Mouse (Mus musculus): ENCODE results near the gene Kirrel3. TPM values are rescaled to one million over a fixed set of nuclear protein-coding genes. Genes with fewer than 3 reads are reported as not detected.

Kirrel3 gene
- polyA plus RNA-seq, 1 experiment from 2014 or later = 6.9 TPM

DNA sequence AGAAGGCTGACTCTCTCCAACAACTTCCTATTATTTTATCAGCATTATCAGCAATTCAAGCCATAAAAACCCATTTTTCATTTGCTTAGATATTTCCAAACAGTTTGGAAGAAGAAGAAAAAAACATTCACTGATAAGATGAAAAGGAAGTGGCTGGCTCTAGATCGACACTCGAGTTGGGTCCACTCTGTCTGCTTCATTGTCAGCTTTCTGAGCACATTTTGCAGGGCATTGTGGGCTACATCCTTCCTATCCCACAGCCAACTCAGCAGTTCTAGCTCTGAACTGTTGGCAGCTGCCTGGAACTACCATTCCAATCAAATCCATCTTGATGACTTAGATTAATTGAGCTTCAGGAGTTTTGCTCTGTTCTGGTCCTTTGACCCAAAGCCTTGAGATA is 40.0 kb downstream of the Kirrel3 start:
- ATAC-seq (ENCODE audit: low read depth) = no peak
- Histone ChIP-seq H3K9me3 (ENCODE audit: control insufficient read depth, low read length) (no peaks in the 10 kb centered on the region), H3K4me3 (ENCODE audit: low read depth, low read length) (no peak overlapping the region), H3K27ac (replicated peaks; ENCODE audit: low read depth, low read length) (no peak overlapping the region), H3K4me2 (ENCODE audit: low read depth, low read length) (no peak overlapping the region), H3K4me1 (ENCODE audit: control insufficient read depth, insufficient read depth, low read length) (no peaks in the 10 kb centered on the region), H3K36me3 (ENCODE audit: control insufficient read depth, insufficient read depth, low read length) (no peaks in the 10 kb centered on the region), H3K27me3 (replicated peaks; ENCODE audit: control insufficient read depth, insufficient read depth, low read length) (no peaks in the 10 kb centered on the region), H3K9ac (ENCODE audit: low read depth, low read length) (no peak overlapping the region)
- no peak for DNase-seq (ENCODE audit: low spot score)
- 72% methylated on average over 2 of the region's 2 CpGs for WGBS

DNA sequence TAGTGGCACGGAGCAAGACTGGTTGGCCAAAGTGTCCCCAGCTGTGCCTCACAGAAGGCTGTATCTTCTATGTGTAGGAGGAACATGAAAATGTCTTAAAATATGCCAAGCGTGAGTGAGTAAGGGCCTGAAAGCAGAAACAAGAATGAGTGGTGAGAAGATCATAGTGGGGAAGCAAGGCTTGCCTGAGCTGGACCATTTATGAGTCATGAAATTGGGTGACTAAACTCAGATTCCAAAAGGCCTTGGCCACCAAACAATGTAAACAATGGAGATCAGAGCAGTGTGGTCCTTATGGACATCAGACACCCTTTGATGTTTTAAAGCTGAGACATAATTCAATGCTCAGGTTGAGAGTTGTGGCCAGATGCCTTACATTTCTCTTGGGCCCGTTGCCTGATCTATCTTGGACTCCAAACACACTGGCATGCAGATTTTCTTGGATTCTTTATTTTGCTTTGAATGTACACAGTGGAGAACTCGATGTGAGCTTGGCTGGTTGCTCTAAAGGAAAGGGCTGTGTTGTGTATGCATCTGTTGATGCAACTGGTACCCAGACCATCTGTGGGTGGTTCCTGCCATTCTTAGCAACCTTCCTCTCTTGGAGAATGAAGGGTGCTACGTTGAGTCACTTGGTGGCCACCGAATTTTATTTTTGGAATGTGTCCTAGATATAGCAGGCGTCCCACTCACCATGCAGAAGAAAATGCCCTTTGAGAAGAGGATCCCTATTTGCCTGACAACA is 53.1 kb downstream of the Kirrel3 start:
- Histone ChIP-seq H3K9ac (ENCODE audit: low read depth, low read length) (no peak overlapping the region), H3K4me3 (ENCODE audit: low read depth, low read length) (no peak overlapping the region), H3K4me1 (ENCODE audit: control insufficient read depth, insufficient read depth, low read length) (no peaks in the 10 kb centered on the region), H3K27me3 (replicated peaks; ENCODE audit: control insufficient read depth, insufficient read depth, low read length) (0 out of 2 replicates have a peak, but pooled peaks cover 4% of the 10 kb centered on the region), H3K36me3 (ENCODE audit: control insufficient read depth, insufficient read depth, low read length) (no peaks in the 10 kb centered on the region), H3K27ac (replicated peaks; ENCODE audit: low read depth, low read length) (no peak overlapping the region), H3K4me2 (ENCODE audit: low read depth, low read length) (no peak overlapping the region), H3K9me3 (ENCODE audit: control insufficient read depth, low read length) (no peaks in the 10 kb centered on the region)
- no peak for ATAC-seq (ENCODE audit: low read depth)
- no peak for DNase-seq (ENCODE audit: low spot score)
- 75% methylated on average over 7 of the region's 7 CpGs for WGBS

DNA sequence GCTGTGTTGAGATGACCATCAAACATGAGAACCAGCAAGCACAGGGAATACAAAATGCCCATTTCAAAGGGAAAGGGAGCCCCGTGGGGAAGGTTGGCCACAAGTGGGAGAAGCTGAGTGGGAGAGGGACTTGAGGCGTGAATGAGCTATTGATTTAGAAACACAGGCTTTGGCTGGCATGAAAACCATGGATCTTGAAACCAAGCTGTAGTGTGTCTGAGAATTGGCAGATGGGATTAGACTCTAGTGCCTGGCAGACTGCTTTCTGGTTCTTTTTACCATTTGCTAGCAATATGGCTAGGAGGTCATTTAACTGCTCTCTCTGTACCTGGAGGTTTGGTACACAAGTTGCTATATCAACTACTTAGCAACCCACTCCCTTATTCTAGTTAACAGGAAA is 56.2 kb downstream of the Kirrel3 start:
- 88% methylated on average over 2 of the region's 2 CpGs for WGBS
- DNase-seq (ENCODE audit: low spot score) (no peak), ATAC-seq (ENCODE audit: low read depth) (no peak)
- Histone ChIP-seq H3K9me3 (ENCODE audit: control insufficient read depth, low read length) (no peaks in the 10 kb centered on the region), H3K27ac (replicated peaks; ENCODE audit: low read depth, low read length) (no peak overlapping the region), H3K9ac (ENCODE audit: low read depth, low read length) (no peak overlapping the region), H3K4me3 (ENCODE audit: low read depth, low read length) (no peak overlapping the region), H3K36me3 (ENCODE audit: control insufficient read depth, insufficient read depth, low read length) (no peaks in the 10 kb centered on the region), H3K27me3 (replicated peaks; ENCODE audit: control insufficient read depth, insufficient read depth, low read length) (0 out of 2 replicates have a peak, but pooled peaks cover 4% of the 10 kb centered on the region), H3K4me2 (ENCODE audit: low read depth, low read length) (no peak overlapping the region), H3K4me1 (ENCODE audit: control insufficient read depth, insufficient read depth, low read length) (no peaks in the 10 kb centered on the region)

GRCm38 (mm10) chr9:34555699-34556098 is 70.0 kb downstream of the Kirrel3 start:
- DNase-seq (ENCODE audit: low spot score) = no peak

GRCm38 (mm10) chr9:34557846-34558245 is 72.2 kb downstream of the Kirrel3 start:
- WGBS = 42% methylated on average over 5 of the region's 5 CpGs
- H3K4me1 ChIP-seq (ENCODE audit: control insufficient read depth, insufficient read depth, low read length) = peaks cover 12% of the 10 kb centered on the region
- peak overlapping the region; percentile 39; the same call in 1 of the 2 replicates for H3K4me2 ChIP-seq (ENCODE audit: low read depth, low read length)
- ATAC-seq (ENCODE audit: low read depth) (peak; percentile 82), DNase-seq (ENCODE audit: low spot score) (peak; percentile 77)
- H3K9ac ChIP-seq (ENCODE audit: low read depth, low read length) = no peak overlapping the region
- no peaks in the 10 kb centered on the region for H3K27me3 ChIP-seq (replicated peaks; ENCODE audit: control insufficient read depth, insufficient read depth, low read length)
- H3K4me3 ChIP-seq (ENCODE audit: low read depth, low read length) = no peak overlapping the region
- no peaks in the 10 kb centered on the region for H3K9me3 ChIP-seq (ENCODE audit: control insufficient read depth, low read length)
- peak overlapping the region; percentile 55; the same call in 1 of the 2 replicates for H3K27ac ChIP-seq (replicated peaks; ENCODE audit: low read depth, low read length)
- no peaks in the 10 kb centered on the region for H3K36me3 ChIP-seq (ENCODE audit: control insufficient read depth, insufficient read depth, low read length)

More at GRCm38 (mm10) chr9:34555699-34556098, 70.0 kb downstream of the Kirrel3 start:
- peaks cover 12% of the 10 kb centered on the region for H3K4me1 ChIP-seq (ENCODE audit: control insufficient read depth, insufficient read depth, low read length)
- H3K36me3 ChIP-seq (ENCODE audit: control insufficient read depth, insufficient read depth, low read length) = no peaks in the 10 kb centered on the region
- no peaks in the 10 kb centered on the region for H3K27me3 ChIP-seq (replicated peaks; ENCODE audit: control insufficient read depth, insufficient read depth, low read length)
- no peak for ATAC-seq (ENCODE audit: low read depth)
- H3K9ac ChIP-seq (ENCODE audit: low read depth, low read length) = no peak overlapping the region
- H3K27ac ChIP-seq (replicated peaks; ENCODE audit: low read depth, low read length) = no peak overlapping the region
- 29% methylated on average over 2 of the region's 2 CpGs for WGBS
- no peak overlapping the region for H3K4me3 ChIP-seq (ENCODE audit: low read depth, low read length)
- H3K9me3 ChIP-seq (ENCODE audit: control insufficient read depth, low read length) = no peaks in the 10 kb centered on the region
- no peak overlapping the region for H3K4me2 ChIP-seq (ENCODE audit: low read depth, low read length)

DNA sequence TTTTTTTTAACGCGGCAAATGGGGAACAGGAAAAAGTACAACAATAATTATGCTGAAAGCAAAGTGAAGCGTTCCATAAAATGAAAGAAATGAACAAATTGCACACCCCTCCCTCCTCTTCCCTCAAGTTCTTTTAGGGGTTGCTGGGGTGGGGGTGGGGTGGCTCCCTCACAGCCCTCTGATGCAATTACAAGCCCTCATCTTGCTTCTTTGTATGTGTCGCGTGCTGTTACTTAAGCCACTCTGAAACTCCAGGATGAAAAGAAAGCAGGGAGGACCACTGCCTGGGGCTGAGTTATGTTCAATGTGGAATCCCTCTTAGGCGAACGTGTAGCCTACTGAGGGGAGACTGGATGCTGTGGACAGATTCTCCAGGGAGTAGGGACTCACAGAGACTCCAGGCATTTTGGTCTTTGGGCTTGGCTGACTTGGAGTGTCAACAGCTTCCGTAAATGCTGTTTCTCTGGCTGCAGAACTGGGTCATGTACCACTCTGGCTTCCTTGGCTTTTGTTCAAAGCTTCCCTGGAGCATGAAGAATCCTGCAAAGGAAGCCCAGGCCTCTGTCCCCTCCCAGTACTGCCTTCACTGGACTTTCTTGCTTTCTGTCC is 72.7 kb downstream of the Kirrel3 start:
- Histone ChIP-seq H3K27ac (replicated peaks; ENCODE audit: low read depth, low read length) (peak overlapping the region; percentile 55), H3K9me3 (ENCODE audit: control insufficient read depth, low read length) (no peaks in the 10 kb centered on the region), H3K36me3 (ENCODE audit: control insufficient read depth, insufficient read depth, low read length) (no peaks in the 10 kb centered on the region), H3K4me3 (ENCODE audit: low read depth, low read length) (no peak overlapping the region), H3K4me2 (ENCODE audit: low read depth, low read length) (peak overlapping the region; percentile 39), H3K27me3 (replicated peaks; ENCODE audit: control insufficient read depth, insufficient read depth, low read length) (no peaks in the 10 kb centered on the region), H3K4me1 (ENCODE audit: control insufficient read depth, insufficient read depth, low read length) (peaks cover 12% of the 10 kb centered on the region), H3K9ac (ENCODE audit: low read depth, low read length) (0 out of 2 replicates have a peak overlapping the region, but pooled peaks have one; percentile 22)
- WGBS = 27% methylated on average over 8 of the region's 8 CpGs
- ATAC-seq (ENCODE audit: low read depth) (peak; percentile 49; the same call in 1 of the 2 replicates), DNase-seq (ENCODE audit: low spot score) (peak; percentile 32)

DNA sequence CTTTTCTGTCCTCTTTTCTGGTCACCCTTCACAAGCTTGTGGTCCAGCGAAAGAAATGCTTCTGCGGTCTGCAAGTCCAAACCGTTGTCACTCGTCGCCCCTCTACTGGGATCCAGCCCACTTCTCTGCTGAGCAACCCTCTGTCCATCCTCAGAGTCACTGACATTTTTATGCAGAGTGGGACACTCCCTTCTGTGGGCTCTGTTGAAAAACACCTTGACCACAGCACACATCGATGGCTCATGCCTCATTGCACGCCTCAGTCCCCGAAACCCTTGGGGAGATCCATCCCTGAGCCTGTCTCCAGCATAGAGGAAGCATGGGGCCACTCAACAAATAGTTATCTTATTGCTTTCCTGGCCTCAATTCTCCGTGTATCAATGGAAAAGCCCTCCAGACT is 73.4 kb downstream of the Kirrel3 start:
- H3K4me3 ChIP-seq (ENCODE audit: low read depth, low read length) = no peak overlapping the region
- no peak overlapping the region for H3K9ac ChIP-seq (ENCODE audit: low read depth, low read length)
- H3K27ac ChIP-seq (replicated peaks; ENCODE audit: low read depth, low read length) = peak overlapping the region; percentile 55; the same call in 1 of the 2 replicates
- no peaks in the 10 kb centered on the region for H3K36me3 ChIP-seq (ENCODE audit: control insufficient read depth, insufficient read depth, low read length)
- H3K4me1 ChIP-seq (ENCODE audit: control insufficient read depth, insufficient read depth, low read length) = peaks cover 12% of the 10 kb centered on the region
- no peak overlapping the region for H3K4me2 ChIP-seq (ENCODE audit: low read depth, low read length)
- no peaks in the 10 kb centered on the region for H3K9me3 ChIP-seq (ENCODE audit: control insufficient read depth, low read length)
- ATAC-seq (ENCODE audit: low read depth) (no peak), DNase-seq (ENCODE audit: low spot score) (no peak)
- H3K27me3 ChIP-seq (replicated peaks; ENCODE audit: control insufficient read depth, insufficient read depth, low read length) = no peaks in the 10 kb centered on the region
- WGBS = 83% methylated on average over 9 of the region's 9 CpGs

GRCm38 (mm10) chr9:34561281-34561680 is 75.6 kb downstream of the Kirrel3 start:
- ATAC-seq (ENCODE audit: low read depth) = no peak
- no peaks in the 10 kb centered on the region for H3K27me3 ChIP-seq (replicated peaks; ENCODE audit: control insufficient read depth, insufficient read depth, low read length)
- H3K4me1 ChIP-seq (ENCODE audit: control insufficient read depth, insufficient read depth, low read length) = peaks cover 12% of the 10 kb centered on the region
- no peak overlapping the region for H3K4me2 ChIP-seq (ENCODE audit: low read depth, low read length)
- no peak overlapping the region for H3K4me3 ChIP-seq (ENCODE audit: low read depth, low read length)
- no peak overlapping the region for H3K9ac ChIP-seq (ENCODE audit: low read depth, low read length)
- H3K9me3 ChIP-seq (ENCODE audit: control insufficient read depth, low read length) = no peaks in the 10 kb centered on the region
- no peaks in the 10 kb centered on the region for H3K36me3 ChIP-seq (ENCODE audit: control insufficient read depth, insufficient read depth, low read length)
- DNase-seq (ENCODE audit: low spot score) = no peak
- WGBS = 50% methylated on average over 1 of the region's 1 CpGs
- H3K27ac ChIP-seq (replicated peaks; ENCODE audit: low read depth, low read length) = no peak overlapping the region
